Mouse (Mus musculus) yolk sac, embryonic 10.5 days (tissue): ENCODE results near the gene Rela.

Experiments
- DNase-seq: peaks from one replicate; pipeline ENCODE4 v3.0.0-alpha.2; 2017; ENCODE audit warnings: low spot score

The Rela gene

DNA sequence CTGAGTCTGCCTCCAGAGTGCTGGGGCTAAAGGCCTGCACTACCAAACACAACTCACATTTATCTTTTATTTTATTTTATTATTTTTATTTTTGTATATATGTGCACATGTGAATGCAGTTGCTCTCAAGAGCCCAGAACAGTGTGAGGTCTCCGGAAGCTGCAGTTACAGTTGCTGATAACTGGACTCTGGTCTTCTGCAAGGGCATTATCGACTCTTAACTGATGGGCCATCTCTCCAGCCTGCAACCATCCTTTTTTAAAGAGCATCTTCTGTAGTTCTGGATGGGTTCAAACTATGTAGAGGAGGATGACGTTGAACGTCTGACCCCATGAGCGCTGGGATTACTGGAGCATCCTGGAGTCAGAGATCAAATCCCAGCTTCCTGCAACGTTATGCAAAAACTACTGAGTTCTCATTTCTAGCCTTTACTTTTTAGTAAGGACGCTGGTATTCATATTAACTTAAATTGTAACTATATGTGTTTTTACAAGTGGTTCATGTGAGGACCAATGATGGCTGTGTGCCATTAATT lies 1.2 kb upstream of the Rela start:
- no peak for DNase-seq

DNA sequence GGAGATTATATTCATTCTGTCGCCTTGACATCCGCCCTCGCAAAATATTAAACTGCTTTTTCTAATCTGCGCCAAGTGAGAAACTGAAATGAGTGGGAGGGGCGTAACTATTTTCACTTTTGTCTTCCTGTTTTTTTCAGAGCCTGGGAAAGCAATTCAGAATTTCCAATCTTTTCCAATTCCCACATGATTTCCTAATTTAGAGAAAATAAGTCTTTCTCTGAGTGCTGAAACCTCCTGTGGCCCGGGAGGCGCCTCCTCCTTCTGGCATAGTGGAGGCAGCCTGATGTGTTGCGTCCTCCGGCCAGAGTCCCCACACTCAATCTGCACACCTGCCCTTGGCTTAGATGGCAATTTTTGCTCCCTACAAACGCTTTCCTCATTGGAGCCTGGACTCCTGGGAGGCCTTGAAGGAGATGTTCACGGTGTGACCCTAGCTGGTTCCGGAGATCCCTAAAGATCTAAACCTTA lies 677 bp upstream of the Rela start:
- DNase-seq, result no peak

DNA sequence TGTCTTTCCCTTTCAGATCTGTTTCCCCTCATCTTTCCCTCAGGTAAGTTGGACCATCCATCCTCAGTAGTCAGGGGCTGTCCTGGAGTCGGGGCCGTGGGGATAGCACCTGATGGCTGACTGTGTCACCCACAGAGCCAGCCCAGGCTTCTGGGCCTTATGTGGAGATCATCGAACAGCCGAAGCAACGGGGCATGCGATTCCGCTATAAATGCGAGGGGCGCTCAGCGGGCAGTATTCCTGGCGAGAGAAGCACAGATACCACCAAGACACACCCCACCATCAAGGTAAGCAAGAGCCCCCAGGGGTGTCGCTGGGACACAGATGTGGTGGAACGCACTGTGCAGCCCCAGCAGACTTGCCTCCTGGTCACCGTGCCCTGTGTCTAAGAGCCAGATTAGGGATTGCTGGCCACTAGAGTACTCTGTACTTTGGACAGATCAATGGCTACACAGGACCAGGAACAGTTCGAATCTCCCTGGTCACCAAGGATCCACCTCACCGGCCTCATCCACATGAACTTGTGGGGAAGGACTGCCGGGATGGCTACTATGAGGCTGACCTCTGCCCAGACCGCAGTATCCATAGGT lies 1.2 kb downstream of the Rela start:
- no peak for DNase-seq

DNA sequence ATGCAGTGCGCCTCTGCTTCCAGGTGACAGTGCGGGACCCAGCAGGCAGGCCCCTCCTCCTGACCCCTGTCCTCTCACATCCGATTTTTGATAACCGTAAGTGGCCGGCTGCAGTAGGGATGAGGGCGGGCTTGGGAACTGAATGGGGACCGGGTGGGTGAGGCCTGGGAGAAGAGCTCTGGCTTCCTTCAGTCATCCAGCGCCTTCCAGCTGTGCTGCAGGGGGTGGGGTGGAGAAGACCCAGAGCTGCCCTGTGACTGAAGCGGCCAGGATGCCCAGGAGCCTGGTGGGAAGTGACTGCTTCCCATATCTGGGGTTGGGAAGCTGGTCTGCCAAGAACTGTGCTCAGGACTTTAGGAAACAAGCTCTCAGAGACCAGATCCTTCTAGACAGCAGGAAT lies 3.1 kb downstream of the Rela start:
- peak; percentile 43 for DNase-seq

DNA sequence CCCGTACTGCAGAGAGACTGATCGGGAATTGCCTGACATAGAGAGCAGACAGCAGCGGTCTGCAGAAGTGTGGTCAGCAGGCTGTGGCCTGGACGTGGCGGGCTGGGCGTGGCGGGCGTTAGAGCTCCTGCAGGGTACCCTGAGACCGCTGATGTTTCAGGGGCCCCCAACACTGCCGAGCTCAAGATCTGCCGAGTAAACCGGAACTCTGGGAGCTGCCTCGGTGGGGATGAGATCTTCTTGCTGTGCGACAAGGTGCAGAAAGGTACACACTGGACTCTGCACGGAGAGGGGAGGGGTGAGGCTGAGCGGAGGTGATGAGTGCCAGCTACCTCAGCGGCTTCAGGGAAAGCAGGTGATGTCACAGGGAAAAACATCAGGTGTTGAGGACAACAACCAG lies 3.7 kb downstream of the Rela start:
- no peak for DNase-seq

DNA sequence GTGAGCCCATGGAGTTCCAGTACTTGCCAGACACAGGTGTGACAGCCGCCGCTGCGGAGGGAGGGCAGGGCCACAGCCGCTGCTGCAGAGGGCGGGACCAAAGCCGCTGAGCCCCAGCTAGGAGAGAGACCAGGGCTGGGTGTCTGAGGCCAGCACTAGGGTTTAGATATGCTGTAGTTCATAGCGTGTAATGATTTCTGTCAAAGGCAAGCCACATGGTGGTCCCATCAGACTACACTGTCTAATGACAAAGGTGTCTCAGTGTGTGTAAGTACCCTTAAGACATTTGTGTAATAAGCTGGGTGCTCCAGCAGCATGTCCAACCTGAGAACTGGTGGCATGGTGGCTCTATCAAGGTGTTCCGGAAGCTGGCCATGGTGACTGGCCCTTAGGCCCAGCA lies 4.4 kb downstream of the Rela start:
- no peak for DNase-seq

DNA sequence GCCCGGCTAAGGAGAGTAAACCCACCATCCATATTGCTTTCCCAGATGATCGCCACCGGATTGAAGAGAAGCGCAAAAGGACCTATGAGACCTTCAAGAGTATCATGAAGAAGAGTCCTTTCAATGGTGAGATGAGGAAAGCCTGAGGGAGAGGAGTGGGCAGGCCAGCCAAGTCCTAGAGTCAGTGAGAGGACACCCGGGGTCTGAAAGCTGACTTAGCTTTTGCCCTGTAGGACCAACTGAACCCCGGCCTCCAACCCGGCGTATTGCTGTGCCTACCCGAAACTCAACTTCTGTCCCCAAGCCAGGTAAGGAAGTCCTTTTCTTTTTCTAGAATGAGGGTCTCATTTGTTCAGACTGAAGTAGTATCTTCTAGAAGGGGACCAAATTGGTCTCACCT lies 8.0 kb downstream of the Rela start:
- no peak for DNase-seq

DNA sequence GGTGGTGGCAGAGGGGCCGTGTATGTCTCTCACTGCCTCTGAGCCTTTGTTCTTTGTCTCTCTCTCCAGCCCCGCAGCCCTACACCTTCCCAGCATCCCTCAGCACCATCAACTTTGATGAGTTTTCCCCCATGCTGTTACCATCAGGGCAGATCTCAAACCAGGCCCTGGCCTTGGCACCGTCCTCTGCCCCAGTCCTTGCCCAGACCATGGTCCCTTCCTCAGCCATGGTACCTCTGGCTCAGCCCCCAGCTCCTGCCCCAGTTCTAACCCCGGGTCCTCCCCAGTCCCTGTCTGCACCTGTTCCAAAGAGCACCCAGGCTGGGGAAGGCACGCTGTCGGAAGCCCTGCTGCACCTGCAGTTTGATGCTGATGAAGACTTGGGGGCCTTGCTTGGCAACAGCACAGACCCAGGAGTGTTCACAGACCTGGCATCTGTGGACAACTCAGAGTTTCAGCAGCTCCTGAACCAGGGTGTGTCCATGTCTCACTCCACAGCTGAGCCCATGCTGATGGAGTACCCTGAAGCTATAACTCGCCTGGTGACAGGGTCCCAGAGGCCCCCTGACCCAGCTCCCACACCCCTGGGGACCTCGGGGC lies 9.5 kb downstream of the Rela start:
- DNase-seq, result no peak

DNA sequence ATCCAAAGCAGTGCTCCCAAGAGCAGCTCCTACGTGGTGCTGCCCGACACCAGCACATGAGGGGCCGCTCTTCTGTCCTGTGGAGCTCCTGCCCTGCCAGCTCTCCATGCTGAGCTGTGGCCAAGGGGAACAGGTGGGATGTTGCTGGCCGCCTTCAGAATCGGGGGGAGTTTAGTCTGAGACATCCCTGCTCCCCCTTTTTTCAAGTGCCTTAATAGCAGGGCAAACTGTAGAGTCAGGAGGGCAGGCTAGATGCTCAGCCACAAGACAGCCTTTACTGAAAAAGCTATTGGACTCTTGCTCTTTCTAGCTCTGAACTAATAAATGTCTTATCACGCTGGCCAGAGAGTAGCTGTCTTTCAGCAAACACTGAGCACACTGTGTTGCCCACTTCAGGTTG lies 10.5 kb downstream of the Rela start:
- DNase-seq, result no peak

DNA sequence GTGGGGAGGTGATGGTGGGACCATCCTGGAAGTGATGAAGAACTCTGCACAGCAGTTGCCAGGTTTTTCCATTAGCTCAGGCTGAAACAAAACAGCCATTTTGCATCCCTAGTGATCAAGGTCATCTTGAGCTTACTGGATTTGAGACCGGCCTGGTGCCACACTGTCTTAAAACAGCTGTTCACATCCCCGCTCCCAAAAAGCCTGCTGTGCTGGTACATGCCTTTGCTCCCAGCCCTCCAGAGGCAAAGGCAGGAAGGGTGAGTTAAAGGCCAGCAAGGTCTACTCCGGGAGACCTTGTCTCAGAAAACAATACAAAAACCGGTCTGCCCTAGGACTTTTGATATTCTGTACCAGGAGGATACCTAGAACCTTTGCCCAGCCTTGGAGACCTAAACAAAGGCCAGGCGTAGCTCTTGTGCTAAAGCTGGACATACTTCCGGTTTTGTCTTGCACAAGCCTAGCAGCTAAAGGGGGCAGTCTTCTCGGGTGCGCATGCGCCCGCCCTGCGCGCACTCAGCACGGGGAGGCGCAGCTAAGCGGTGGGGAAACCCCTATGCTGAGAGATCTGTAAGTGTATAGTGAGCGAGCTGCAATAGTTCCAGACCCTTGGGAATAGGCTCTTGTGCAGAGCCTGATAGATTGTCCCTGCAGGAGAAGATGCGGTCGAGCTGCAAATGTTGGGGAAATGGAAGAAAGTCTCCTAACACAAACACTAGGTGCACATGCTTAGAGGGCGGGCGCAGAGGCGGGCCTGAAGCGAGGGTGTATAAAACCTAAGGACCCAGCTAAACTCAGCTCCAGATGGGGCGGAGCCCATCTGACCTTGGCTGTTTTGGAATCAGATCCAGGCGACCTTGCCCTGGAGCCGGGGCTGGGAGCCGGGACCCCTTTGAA lies 11.4 kb downstream of the Rela start:
- DNase-seq, result peak; percentile 91

DNA sequence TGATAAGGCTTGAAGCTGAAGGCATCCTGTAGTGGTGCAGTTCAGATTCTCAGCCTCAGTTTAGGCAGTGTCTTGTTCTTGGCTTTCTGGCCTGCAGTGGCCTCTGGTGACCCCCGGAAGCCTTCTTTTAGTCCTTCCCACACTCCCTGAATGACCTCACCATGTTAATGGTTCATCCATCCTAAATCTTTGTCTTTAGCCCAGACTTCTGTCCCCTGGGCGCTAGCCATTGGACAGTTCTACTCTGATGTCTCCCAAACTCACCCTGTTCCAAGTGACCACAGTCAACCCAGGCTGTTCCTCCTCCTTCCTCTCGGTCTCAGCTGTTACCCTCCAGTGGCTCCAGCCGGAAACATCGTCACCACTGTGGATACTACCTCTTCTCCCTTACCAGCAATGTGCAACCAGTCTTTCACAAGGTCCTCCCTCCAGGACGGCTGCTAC lies 12.0 kb downstream of the Rela start:
- no peak for DNase-seq

DNA sequence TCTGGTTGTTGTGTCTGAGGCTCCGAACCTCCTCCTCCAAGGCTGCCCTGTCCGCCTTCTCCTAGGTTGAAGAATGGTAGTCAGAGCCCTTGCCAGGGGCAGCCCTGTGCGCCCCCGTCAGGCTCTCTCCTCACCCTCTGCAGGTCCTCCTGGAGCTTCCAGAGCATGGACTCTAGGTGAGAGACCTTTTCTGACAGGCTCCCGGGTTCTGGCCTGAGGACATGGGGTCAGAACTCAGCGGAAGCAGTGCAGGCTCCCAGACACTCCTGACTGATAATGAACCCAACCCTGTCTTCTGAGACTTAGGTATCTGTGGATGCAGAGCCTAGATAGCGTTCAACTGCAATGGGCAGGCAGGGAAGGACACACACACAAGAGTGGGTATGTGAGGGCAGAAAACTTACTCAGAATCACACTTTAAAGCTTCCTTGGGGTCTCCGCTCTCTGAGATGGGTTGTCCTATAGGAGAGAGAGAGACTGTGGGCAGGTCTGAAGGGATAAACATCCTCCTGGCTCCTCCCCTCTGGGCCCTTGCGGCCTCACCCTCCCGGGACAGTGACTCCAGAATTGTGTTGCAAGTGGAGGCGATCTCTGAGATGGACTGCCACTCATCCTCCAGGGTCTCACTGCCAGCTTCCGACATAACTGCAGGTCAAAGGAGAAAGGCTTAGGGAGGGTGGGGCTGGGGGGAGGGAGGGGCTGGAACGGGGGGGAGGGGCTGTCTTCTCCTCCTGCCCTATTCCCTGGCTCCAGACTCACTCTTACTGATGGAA lies 14.4 kb downstream of the Rela start:
- no peak for DNase-seq

DNA sequence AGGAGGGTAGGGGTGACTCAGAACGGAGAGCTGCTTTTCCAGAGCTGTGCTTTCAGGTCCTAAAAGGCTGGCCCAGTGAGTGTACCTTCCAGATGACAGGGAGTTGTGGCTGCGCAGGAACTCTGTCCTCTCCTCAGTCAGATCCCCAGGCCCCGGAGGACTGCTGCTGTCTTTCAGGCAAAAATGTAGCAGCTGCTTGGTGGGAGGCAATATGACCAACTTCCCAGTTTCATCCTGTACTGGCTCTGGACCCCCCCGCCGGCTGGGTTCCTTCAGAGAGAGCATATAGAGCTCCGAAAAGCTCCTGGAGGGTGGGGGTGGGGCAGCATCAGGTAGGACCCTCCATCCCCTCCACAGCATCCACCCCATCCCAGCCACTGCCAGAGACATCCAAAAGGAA lies 15.3 kb downstream of the Rela start:
- no peak for DNase-seq

DNA sequence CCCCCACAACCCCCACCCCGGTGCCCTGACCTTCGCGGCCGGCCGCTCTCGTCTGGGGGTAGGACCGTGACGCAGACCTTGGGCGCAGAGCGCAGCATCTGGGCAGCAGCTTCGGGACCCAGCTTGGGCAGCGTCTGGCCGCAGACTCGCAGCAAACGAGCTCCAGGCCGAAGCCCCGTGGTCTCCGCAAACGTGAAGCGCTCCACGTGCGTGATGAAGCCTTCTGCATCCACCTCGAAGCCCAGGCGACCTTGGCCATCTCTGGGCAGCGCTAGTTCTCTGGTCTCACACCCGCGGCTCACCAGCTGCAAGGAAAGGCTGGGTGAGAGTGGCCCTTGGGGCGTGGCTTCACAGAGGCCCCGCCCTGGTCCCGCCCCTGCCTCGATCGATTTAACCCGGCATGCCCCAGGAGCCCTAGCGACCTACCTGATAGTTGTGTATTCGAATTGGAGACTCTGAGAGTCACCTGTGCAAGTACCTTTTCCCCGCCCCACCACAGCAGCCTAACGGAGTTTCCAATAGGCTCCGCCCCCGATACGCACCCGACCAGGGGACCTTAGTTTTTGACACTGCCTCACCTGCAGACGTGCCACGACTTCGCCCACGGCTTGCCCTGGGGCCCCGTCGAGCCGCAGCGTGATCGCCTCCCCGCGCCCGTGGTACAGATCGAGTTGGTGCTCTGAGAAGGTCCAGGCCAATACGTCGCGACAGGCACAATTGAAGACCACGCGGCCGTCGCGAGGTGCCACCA lies 16.9 kb downstream of the Rela start:
- peak; percentile 75 for DNase-seq

DNA sequence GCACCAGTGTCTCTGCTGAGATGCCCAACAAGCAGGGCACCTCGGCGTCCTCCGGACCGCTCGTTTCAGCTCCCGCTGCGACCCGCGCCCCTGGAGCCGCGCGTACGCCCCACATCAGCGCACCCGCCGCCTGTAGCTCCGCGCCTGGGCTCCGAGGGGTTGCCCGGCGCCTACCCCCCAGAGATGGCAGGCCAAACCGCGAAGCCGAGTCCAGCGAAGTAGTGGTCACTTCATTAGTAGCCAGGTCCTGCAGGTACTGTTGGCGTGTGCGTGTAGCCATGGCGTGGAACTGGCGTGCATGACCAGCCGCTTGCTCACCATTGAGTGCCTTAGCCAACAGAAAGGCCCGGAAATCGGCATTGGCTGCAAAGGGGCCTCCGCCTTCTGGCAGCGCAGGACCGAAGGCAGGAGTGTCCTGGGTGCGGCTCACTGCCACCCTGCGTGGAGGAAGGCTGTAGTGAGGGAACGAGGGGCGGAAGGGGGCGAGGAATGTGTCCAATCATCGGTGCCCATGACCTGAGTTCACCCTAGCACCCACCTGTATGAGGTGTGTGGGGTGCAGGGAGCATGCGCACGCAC lies 17.5 kb downstream of the Rela start:
- no peak for DNase-seq

DNA sequence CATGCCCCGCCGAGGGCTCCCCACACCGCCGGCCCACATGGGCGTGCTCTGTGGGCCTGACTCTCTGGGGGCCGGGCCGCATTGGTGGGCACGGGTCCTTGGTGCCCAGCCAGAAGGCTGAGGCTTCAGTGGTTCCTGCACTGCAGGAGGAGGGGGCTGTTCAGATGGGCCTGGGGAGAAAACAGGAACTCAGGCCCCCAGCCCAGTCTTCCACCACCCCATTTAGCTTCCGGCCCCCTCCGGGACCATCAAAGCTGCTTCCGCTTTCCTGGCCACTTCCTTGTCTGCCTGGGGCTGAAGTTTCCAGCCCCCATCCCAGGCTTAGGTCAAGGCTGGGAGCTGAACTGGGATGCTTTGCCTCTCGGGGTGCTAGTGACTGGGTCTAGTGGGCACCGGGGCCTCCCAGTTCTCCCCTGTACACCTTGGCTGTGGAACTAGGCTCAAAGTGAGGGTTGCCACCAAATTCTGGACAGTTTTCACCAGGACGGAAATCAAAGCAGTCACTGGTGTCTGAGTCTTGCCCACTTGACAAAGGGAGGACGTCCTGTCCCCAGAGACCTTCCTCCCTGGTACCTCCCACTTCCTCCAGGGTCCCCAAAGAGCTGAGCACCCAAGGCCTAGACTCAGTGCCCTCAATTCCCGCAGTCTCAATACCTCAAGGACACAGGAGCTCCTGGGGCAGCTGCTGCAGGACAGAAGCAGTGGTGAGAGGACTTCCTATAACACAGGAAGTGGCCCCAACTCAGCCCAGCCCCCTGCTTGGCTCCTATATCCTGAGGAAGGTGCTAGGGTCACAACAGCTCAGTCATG lies 23.9 kb downstream of the Rela start:
- DNase-seq, result peak; percentile 36

DNA sequence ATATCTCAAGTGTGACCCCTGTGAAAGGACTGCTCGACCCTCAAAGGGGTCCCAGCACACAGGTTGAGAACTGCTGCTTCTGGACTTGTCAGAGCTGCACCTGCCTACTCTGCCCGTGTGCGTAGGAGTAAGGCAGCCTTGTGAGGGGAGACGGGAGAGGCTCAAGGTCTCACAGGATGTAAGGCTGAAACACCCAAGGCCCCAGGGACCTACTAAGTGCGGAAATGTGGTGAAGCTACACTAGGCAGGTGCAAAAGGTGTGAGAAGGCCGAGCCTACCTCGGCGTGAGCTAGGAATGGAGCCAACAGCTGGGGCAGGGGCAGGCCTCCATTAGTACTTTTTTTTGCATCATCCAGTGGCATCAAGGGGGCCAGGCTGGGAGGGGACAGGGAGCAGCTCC lies 25.0 kb downstream of the Rela start:
- DNase-seq, result no peak

DNA sequence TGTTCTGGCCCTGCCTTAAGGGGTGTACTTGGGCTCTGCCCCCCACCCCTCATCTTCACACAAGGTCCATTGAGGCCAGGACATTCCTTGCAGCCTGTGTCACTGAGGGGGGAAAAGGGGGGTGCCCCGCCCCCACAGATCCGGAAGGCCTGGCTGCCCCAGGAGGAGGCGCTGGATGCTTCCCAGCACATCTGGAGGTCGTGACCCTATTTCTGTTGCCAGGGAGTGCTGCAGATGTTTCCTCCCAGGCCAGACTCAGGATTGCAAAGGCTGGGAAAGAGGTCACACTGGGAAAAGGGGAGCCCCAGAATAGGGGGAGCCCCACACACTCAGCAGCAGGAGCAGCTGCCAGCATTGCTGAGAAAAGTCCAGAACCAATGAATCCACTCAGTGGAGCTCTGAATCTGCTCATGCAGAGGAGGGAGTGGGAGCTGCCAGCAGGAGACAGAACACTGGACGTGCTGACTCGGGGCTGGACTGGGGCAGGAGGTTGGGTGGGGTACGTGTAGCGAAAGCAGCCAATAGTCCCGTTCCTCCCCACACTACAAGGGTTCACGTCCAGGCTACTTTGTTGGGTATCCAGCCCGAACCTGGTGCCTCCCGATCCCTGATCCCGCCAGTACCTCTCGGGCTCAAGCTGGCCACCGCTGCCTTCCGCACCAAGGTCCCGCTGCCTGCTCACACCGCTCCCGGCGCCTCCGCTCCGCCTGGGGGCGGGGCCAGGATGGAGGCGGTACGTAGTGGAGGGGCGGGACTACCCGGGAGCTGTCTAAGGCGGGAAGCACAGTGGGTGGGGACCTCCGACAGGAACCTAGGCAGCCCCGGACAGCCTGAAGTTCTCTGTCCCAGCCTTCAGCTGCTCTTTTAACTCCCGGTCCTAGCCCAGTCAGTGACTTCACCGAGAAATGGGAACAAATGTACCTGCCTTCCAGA lies 26.0 kb downstream of the Rela start, which contains the start of gene Sipa1:
Gene Sipa1, minus strand, starts transcription at position 727 of the 933 bp plus-strand sequence.
- peak; percentile 94 for DNase-seq
